Mouse (Mus musculus): ENCODE measurements around the gene Pdzd7. TPM values are rescaled to one million over a fixed set of nuclear protein-coding genes. Genes with fewer than 3 reads are reported as not detected.

Gene Pdzd7
- polyA plus RNA-seq, 1 experiment from 2014 or later, result not detected

DNA sequence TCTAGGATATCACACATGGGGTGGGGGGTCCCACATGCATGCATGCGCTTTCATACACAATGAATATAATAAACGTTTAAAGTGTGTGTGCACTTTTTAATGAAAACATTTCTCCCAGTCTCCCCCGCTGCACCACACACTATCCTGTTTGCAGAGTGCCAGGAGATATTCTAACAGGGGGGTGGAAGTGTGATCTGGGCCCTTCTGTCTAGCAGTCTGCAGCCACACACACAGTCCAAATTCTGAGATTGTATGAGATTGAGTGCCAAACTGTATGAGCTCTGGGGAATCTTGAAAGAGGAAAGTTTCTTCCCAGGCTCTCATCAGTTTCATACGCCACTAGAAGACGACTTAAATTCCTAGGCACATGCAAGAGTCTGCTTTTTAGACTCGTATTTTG, 57.7 kb downstream of the Pdzd7 start:
- 0 out of 2 replicates have a peak overlapping the region, but pooled peaks have one; percentile 100 for H3K4me2 ChIP-seq
- H3K36me3 ChIP-seq, result peaks cover 14% of the 10 kb centered on the region
- H3K4me1 ChIP-seq, result peaks cover 16% of the 10 kb centered on the region
- no peak for ATAC-seq (ENCODE audit: extremely low read depth, insufficient number of reproducible peaks, low FRiP score, low TSS enrichment)
- no peak overlapping the region for H3K4me3 ChIP-seq
- H3K9me3 ChIP-seq, result no peaks in the 10 kb centered on the region
- H3K9ac ChIP-seq, result no peak overlapping the region
- 59% methylated on average over 6 of the region's 6 CpGs for WGBS
- H3K27me3 ChIP-seq (replicated peaks), result peaks cover 14% of the 10 kb centered on the region
- H3K27ac ChIP-seq (replicated peaks), result no peak overlapping the region

DNA sequence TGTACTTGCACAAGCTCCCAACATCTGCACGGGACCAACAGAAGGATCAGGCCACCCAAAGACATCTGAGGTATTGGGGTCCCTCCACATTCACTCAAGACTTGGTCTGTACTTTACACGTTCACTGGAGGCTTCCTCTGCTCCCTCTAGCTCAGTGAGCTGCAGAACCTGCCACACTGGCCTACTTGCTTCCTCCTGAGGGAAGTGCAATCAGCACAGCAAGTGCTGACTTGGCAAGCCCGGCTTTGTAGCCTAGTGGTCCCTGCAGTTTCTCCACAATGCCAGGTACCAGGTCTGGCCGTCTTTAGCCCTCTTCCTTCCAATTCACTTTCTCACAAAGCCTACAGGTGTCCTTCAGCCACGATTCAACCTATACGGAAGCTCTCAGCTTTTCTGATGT, 58.5 kb downstream of the Pdzd7 start:
- H3K4me3 ChIP-seq, result no peak overlapping the region
- peaks cover 16% of the 10 kb centered on the region for H3K4me1 ChIP-seq
- no peaks in the 10 kb centered on the region for H3K9me3 ChIP-seq
- H3K27ac ChIP-seq (replicated peaks), result no peak overlapping the region
- H3K9ac ChIP-seq, result no peak overlapping the region
- peaks cover 21% of the 10 kb centered on the region for H3K36me3 ChIP-seq
- ATAC-seq (ENCODE audit: extremely low read depth, insufficient number of reproducible peaks, low FRiP score, low TSS enrichment), result no peak
- H3K4me2 ChIP-seq, result no peak overlapping the region
- peaks cover 14% of the 10 kb centered on the region for H3K27me3 ChIP-seq (replicated peaks)
- 63% methylated on average over 6 of the region's 6 CpGs for WGBS

DNA sequence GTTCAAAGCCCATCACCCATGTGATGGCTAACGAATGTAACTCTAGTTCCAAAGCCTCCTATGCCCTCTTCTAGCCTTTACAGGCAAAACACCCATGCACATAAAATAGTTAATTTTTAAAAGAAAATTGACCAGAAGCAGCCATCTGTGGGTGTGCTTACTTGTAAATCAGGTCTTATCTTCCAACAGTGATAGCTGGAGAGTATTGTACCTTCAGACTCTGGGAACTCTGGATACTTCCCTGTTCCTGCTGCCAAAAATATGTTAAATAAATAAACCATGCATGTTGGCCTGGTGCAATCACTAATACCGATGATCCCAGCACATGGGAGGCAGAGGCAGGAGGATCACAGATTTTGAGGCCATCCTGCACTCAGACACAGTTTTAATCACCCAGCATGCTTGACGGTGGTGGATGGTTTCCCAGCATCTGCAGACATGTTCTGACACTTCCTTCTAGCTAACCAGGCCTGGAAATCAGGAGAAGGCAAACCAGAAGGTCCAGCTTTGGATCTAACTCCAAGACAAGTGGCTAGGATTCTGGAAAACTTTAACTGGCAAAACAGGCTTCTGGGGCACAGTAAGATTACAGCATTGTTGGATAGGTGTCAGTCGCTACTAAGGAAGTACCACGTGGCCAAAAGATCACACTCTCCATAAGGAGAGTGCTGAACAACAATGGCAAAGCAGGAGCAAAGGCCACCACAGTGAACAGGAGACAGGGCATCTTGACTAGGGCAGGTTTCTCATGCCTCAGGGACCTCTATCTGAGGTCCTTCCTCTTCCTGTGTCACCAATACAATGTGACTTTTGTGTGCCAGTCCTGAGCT, 60.1 kb downstream of the Pdzd7 start:
- Histone ChIP-seq H3K36me3 (peaks cover 35% of the 10 kb centered on the region), H3K4me1 (peaks cover 16% of the 10 kb centered on the region), H3K9me3 (no peaks in the 10 kb centered on the region), H3K9ac (no peak overlapping the region), H3K27me3 (replicated peaks) (peaks cover 14% of the 10 kb centered on the region), H3K4me2 (no peak overlapping the region), H3K4me3 (no peak overlapping the region), H3K27ac (replicated peaks) (no peak overlapping the region)
- ATAC-seq (ENCODE audit: extremely low read depth, insufficient number of reproducible peaks, low FRiP score, low TSS enrichment), result no peak
- WGBS, result 42% methylated on average over 5 of the region's 5 CpGs

DNA sequence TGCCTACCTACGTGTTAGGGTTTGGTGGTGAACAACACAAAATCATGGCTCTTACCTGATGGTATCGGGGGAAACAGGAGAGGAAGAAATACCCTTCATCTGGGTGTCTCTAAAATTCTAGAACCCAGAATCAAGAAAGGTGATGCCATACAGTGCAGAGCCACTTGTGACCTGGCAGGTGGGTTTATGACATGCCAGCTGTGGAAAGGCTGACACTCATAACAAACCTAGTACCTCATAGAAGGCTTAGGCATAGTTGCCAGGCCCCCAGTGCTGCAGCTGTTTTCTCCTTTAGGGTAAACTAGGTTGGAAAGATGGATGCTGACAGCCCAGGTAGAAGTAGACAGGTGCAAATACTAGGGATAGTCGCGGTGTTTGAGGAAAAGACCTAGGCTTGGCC, 61.1 kb downstream of the Pdzd7 start:
- no peak overlapping the region for H3K4me2 ChIP-seq
- no peak overlapping the region for H3K9ac ChIP-seq
- no peak overlapping the region for H3K4me3 ChIP-seq
- WGBS, result 91% methylated on average over 4 of the region's 4 CpGs
- H3K27me3 ChIP-seq (replicated peaks), result peaks cover 9% of the 10 kb centered on the region
- H3K9me3 ChIP-seq, result no peaks in the 10 kb centered on the region
- no peak for ATAC-seq (ENCODE audit: extremely low read depth, insufficient number of reproducible peaks, low FRiP score, low TSS enrichment)
- H3K4me1 ChIP-seq, result peaks cover 10% of the 10 kb centered on the region
- peaks cover 45% of the 10 kb centered on the region for H3K36me3 ChIP-seq
- no peak overlapping the region for H3K27ac ChIP-seq (replicated peaks)

DNA sequence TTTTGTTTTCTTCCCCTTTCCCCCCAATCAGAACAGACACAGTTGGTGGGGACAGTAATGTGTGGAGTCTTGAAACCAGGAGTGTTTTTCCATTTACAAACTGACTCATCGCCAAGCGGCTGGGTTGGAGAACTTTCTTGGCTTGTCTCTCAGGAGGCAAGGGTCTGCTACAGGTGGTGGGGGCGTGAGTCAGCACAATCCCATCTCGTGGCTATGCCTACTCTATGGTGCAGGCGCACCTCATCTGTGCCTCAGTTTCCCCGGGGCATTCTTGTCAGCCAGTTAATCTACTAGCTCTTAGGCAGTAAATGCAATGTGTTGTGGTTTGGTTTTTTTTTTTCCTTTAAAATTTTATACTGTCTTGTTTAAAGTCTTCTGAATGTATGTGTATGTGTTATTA, 62.2 kb downstream of the Pdzd7 start:
- H3K4me2 ChIP-seq, result no peak overlapping the region
- no peak overlapping the region for H3K27ac ChIP-seq (replicated peaks)
- peaks cover 5% of the 10 kb centered on the region for H3K4me1 ChIP-seq
- H3K27me3 ChIP-seq (replicated peaks), result peaks cover 9% of the 10 kb centered on the region
- H3K36me3 ChIP-seq, result peaks cover 55% of the 10 kb centered on the region
- no peak overlapping the region for H3K4me3 ChIP-seq
- no peak for ATAC-seq (ENCODE audit: extremely low read depth, insufficient number of reproducible peaks, low FRiP score, low TSS enrichment)
- WGBS, result 84% methylated on average over 6 of the region's 6 CpGs
- no peak overlapping the region for H3K9ac ChIP-seq
- no peaks in the 10 kb centered on the region for H3K9me3 ChIP-seq

DNA sequence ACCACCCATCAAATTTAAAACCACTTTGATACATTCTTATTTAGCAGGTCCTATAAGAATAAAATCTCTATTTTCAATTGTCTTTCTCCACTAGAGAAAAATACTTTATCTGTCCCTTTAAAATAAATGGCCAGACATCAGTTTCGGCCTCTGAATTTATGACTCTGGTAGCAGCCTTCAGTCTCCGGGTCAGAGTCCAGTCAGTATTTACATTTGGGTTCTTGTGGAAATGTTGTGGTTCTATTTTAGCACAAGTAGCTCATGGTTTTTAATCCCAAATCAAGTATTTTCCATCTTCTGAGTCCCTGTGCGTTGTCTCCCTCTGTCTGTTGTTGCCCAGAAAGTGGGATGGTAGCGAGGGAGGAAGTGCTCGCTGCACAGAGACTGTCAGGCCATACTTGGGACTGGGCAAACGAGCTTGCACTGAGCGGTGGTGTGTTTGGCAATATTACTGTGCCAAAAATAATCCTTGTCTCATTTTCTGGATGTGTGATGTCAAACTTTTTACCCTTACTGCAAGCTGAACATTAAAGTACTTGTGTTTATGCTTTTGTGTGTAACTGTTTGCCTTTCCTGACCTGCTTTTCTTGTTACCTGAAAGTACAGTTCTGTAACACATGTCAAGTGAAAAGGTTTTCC, 62.9 kb downstream of the Pdzd7 start:
- peaks cover 63% of the 10 kb centered on the region for H3K36me3 ChIP-seq
- H3K27ac ChIP-seq (replicated peaks), result no peak overlapping the region
- no peak overlapping the region for H3K4me2 ChIP-seq
- peaks cover 3% of the 10 kb centered on the region for H3K27me3 ChIP-seq (replicated peaks)
- WGBS, result 77% methylated on average over 7 of the region's 7 CpGs
- ATAC-seq (ENCODE audit: extremely low read depth, insufficient number of reproducible peaks, low FRiP score, low TSS enrichment), result no peak
- no peak overlapping the region for H3K9ac ChIP-seq
- no peak overlapping the region for H3K4me3 ChIP-seq
- no peaks in the 10 kb centered on the region for H3K9me3 ChIP-seq
- peaks cover 2% of the 10 kb centered on the region; the same call in 1 of the 2 replicates for H3K4me1 ChIP-seq

DNA sequence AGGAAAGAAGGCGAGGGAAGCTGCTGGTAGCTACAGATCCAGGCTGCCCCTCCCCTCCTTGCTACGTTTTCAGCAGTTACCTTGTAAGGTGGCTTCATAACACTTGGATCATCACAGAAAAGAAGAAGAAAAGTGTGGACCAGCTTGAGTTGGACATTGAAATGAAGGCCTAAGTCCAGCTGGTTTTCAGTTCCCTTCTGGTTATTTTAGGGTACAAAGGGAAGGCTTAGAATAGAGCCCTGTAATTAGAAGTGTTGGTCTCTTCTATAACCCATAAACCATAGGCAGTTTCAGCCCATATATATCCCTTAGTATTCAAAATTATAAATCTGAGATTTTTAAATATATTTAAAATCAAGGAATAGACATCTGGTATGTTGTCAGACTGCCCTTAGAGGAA, 64.7 kb downstream of the Pdzd7 start:
- Histone ChIP-seq H3K9me3 (no peaks in the 10 kb centered on the region), H3K4me2 (no peak overlapping the region), H3K36me3 (peaks cover 81% of the 10 kb centered on the region), H3K27ac (replicated peaks) (no peak overlapping the region), H3K27me3 (replicated peaks) (no peaks in the 10 kb centered on the region), H3K4me1 (peaks cover 2% of the 10 kb centered on the region; the same call in 1 of the 2 replicates), H3K9ac (no peak overlapping the region), H3K4me3 (no peak overlapping the region)
- ATAC-seq (ENCODE audit: extremely low read depth, insufficient number of reproducible peaks, low FRiP score, low TSS enrichment), result no peak
- 83% methylated on average over 2 of the region's 2 CpGs for WGBS

DNA sequence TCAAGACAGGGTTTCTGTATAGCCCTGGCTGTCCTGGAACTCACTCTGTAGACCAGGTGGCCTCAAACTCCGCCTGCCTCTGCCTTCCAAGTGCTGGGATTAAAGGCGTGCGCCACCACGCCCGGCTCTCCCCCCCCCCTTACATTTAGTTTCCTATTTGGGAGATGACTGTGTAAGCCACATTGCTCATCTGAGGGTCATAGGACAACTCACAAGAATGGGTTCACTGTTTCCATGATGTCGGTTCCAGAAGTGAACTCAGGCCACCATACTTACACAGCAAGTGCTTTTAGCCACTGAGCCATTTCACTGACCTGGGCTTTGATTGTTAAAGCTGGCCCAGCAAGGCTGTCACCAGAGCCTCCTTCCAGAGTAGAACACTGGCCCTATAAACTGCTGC, 68.4 kb downstream of the Pdzd7 start:
- no peak overlapping the region for H3K4me2 ChIP-seq
- no peaks in the 10 kb centered on the region for H3K9me3 ChIP-seq
- no peaks in the 10 kb centered on the region for H3K27me3 ChIP-seq (replicated peaks)
- 87% methylated on average over 6 of the region's 6 CpGs for WGBS
- ATAC-seq (ENCODE audit: extremely low read depth, insufficient number of reproducible peaks, low FRiP score, low TSS enrichment), result no peak
- H3K9ac ChIP-seq, result no peak overlapping the region
- H3K4me1 ChIP-seq, result no peaks in the 10 kb centered on the region
- no peak overlapping the region for H3K27ac ChIP-seq (replicated peaks)
- no peak overlapping the region for H3K4me3 ChIP-seq
- peaks cover 98% of the 10 kb centered on the region for H3K36me3 ChIP-seq

Other genes starting within 250 kb of the Pdzd7 start
- 27.2 and 29.7 TPM in 2 replicates for gene Slf2, start 114.6 kb downstream of the Pdzd7 start, polyA plus RNA-seq (2015; fragmentation: Nextera tagmentation; extraction: Ambion mirVana)
- gene Sema4g, start 56.6 kb downstream of the Pdzd7 start, polyA plus RNA-seq (2015; fragmentation: Nextera tagmentation; extraction: Ambion mirVana), result 0.60 and 0.96 TPM in 2 replicates
- 16.3 and 16.7 TPM in 2 replicates for gene Twnk, start 40.1 kb downstream of the Pdzd7 start, polyA plus RNA-seq (2015; fragmentation: Nextera tagmentation; extraction: Ambion mirVana)
- gene Mrpl43, start 39.3 kb downstream of the Pdzd7 start, polyA plus RNA-seq (2015; fragmentation: Nextera tagmentation; extraction: Ambion mirVana), result 55.9 and 62.2 TPM in 2 replicates
- 39.3 and 39.9 TPM in 2 replicates for gene Lzts2, start 31.3 kb downstream of the Pdzd7 start, polyA plus RNA-seq (2015; fragmentation: Nextera tagmentation; extraction: Ambion mirVana)
- 17.6 and 19.6 TPM in 2 replicates for gene Sfxn3, start 1.8 kb upstream of the Pdzd7 start, polyA plus RNA-seq (2015; fragmentation: Nextera tagmentation; extraction: Ambion mirVana)
- gene Kazald1, start 29.5 kb upstream of the Pdzd7 start, polyA plus RNA-seq (2015; fragmentation: Nextera tagmentation; extraction: Ambion mirVana), result 5.8 and 6.5 TPM in 2 replicates
- gene Tlx1, start 105.0 kb upstream of the Pdzd7 start, polyA plus RNA-seq (2015; fragmentation: Nextera tagmentation; extraction: Ambion mirVana), result 0.11 and 0.23 TPM in 2 replicates
- not detected in 2 replicates for gene Lbx1, start 190.1 kb upstream of the Pdzd7 start, polyA plus RNA-seq (2015; fragmentation: Nextera tagmentation; extraction: Ambion mirVana)

All from heart, embryonic 13.5 days (tissue).